Mouse (Mus musculus) megakaryocyte, embryonic 14.5 days (primary cell): Measurements from ENCODE around the gene Ache. TPM values are rescaled to one million over a fixed set of nuclear protein-coding genes. Genes with fewer than 3 reads are reported as not detected.

Source experiments
- H3K27me3 ChIP-seq: replicated peaks from 2 replicates; pipeline ENCODE3; 2012; ENCODE audit warnings: inconsistent platforms
- H3K36me3 ChIP-seq: replicated peaks from 2 replicates; pipeline ENCODE3; 2012; ENCODE audit warnings: low read length, inconsistent platforms, mixed read lengths
- H3K4me1 ChIP-seq: 2 replicates; pipeline ENCODE4 v1.6.1; 2012; ENCODE audit warnings: inconsistent platforms
- H3K4me3 ChIP-seq: replicated peaks from 2 replicates; pipeline ENCODE3; 2012; ENCODE audit warnings: moderate library complexity, mild to moderate bottlenecking, inconsistent platforms
- H3K9me3 ChIP-seq: 2 replicates; pipeline ENCODE4 v1.6.1; 2012; ENCODE audit warnings: inconsistent platforms
- FLI1 ChIP-seq: IDR thresholded peaks from 2 replicates; pipeline ENCODE4 v1.6.1; 2012; ENCODE audit warnings: low read length, inconsistent platforms, mixed read lengths
- GATA1 ChIP-seq: IDR thresholded peaks from 3 replicates; pipeline ENCODE4 v1.6.1; 2012; ENCODE audit warnings: mixed read lengths, low read length, inconsistent platforms, borderline replicate concordance
- polyA plus RNA-seq: library from polyadenylated mRNA; stranded (reverse); fragments of >175 nt; gene quantifications from 2 replicates; pipeline ENCODE4 v1.2.3, GENCODE M21; 2012; ENCODE audit warnings: low replicate concordance; ENCODE audit not compliant: insufficient read depth

Ache gene
- polyA plus RNA-seq, 1 experiment: 206 TPM

DNA sequence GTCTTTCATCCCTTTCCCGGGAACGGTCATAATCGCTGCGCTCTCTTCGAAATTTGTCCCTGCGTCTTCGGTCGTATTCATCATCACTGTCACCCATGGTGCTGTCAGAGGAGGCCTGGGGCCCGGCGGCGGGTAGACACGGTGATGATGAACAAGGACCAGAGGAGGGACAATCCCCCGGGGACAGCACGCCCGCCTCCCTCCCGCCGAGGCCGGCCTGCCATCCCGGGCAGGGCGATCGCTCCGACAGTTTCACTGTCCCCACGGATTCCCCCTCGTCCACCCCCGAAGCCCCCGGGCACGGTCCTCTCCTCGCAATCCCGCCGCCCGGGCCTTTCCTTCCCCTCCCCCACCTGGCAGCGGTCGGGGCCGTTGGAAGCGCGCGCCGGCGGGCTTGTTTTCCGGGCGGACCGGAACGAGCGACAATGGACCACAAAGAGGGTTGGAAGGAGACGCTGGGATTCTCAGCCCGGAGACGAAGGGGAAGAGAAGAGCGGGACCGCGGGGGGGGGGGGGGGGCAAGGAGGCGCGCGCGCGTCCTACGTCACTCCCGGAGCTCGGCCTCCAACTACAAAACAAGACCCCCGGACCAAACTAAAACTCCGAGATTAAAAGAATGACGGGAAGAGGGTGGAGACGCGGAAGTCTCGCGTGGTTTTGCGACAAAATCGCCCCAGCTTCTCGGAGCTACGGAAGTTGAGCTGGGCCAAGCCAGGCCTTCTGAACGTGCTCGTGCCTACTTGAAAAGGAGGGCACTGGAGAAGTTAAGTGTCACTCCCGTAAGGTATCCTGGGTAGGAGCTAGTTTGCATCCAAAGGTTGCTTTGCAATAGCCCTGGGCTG, 20.0 kb downstream of the Ache start, which contains the start of gene Srrt:
Srrt (minus strand) TSS at position 604 of the 842 bp plus-strand sequence.
- no peak for TF ChIP-seq GATA1
- TF ChIP-seq FLI1: no peak
- Histone ChIP-seq H3K9me3 (no peaks in the 10 kb centered on the region), H3K4me3 (peak within 1 kb of the TSS; percentile 96), H3K36me3 (peaks cover 71% of the 10 kb centered on the region), H3K4me1 (peaks cover 80% of the 10 kb centered on the region), H3K27me3 (no peaks in the 10 kb centered on the region)

DNA sequence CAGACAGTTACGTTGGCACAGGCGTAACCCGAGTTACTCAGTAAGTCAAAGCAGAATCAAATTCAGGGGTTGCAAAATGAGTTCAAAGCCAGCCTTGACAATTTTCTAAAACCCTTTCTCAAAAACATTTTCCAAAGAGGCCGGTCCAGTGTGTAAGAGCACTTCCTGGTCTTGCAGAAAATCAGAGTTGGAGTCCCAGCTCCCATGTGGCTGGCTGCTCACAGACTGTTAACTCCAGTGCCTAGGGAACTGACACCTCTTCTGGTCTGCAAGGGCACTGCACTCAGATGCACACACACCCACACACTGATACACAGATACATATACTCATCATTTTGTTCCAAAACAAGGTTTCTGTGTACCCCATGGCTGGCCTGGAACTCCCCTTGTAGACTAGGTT, 21.0 kb downstream of the Ache start:
- Histone ChIP-seq H3K4me3 (peak overlapping the region; percentile 96), H3K27me3 (no peaks in the 10 kb centered on the region), H3K36me3 (peaks cover 61% of the 10 kb centered on the region), H3K9me3 (no peaks in the 10 kb centered on the region), H3K4me1 (peaks cover 80% of the 10 kb centered on the region)
- TF ChIP-seq GATA1 (no peak), FLI1 (no peak)

DNA sequence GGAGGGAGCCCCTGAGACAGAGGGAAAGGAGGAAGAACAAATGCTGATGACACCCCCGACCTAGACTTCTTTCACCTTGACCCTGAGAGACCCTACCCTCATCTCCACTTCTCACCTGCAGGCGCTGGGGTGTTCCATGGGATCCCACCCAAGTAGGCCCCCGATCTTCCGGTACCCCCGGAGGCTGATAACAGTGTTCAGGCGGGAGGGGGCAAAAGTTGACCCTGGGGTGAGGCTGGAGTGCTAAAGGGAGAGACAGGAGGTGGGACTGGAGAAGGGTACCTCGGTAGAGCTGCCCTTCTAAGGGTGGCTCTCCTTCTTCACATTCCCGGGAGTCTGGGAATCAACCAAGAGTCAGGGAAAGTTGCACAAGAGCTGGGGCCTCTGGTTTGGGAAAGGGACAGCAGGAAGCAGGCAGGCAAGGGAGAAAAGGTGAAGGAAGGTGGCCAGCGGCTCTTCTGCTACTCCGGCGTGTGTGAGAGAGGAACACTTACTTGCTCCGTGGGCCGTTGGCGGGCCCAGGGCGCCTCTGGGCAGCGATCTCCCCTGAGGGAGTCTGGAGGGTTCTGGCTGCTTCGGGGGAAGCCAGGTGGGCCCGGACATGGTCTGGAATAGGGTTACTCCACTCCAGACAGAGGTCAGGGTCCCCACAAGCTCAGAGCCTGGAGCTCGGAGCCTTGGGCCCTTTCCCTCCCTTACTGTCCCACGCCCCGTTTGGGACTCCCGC, 26.3 kb downstream of the Ache start:
- Histone ChIP-seq H3K9me3 (no peaks in the 10 kb centered on the region), H3K4me1 (peaks cover 75% of the 10 kb centered on the region), H3K36me3 (peaks cover 64% of the 10 kb centered on the region), H3K27me3 (no peaks in the 10 kb centered on the region), H3K4me3 (peak overlapping the region; percentile 92)
- TF ChIP-seq GATA1: no peak
- TF ChIP-seq FLI1: no peak

DNA sequence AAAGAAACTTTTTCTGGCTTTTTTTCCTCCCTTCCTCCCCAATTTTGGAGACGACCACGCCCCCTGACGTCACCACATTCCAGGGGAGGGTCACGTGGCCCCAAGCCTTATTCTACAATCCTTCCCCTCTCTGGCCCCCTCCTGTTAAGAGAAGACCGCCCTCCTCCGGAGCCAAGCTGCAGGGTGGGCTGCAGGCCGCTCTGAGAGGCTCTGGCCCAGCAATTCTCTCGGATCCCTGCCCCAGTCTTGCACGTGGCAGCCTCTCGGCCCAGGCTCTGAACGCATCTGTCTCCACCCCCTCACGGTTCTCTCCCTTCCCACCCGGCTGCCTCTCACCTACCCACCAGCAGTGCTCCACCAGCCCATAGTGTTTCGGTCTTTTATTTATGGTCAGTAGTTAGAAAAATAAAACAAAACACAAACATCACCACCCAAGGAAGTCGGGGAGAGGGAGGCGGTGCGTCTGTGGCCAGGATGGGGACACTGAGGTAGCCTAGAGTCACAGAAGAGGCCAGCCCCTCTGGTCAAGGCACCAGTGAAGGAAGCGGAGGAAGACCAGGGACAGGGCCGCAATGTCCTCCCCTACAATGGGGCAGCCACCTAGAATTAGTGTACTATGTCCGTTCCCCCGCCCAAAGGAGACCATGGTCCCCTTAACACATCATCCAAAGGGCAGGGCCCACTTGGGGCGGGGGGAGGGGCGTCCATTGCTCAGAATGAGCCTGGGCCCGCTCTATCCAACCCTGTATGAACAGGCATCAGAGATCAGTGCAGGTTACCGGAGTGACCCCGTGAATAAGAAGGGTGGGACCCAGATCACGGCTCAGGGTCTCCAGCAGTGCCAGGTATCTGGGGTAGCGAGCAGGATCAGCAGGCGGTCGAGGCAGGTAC, 27.1 kb downstream of the Ache start, which contains the start of gene Trip6:
Trip6 (minus strand) TSS at position 212 of the 891 bp plus-strand sequence.
- peak within 1 kb of the TSS; percentile 92 for H3K4me3 ChIP-seq
- TF ChIP-seq GATA1 (no peak), FLI1 (no peak)
- H3K36me3 ChIP-seq: peaks cover 60% of the 10 kb centered on the region
- H3K27me3 ChIP-seq: no peaks in the 10 kb centered on the region
- H3K9me3 ChIP-seq: no peaks in the 10 kb centered on the region
- peaks cover 70% of the 10 kb centered on the region for H3K4me1 ChIP-seq

DNA sequence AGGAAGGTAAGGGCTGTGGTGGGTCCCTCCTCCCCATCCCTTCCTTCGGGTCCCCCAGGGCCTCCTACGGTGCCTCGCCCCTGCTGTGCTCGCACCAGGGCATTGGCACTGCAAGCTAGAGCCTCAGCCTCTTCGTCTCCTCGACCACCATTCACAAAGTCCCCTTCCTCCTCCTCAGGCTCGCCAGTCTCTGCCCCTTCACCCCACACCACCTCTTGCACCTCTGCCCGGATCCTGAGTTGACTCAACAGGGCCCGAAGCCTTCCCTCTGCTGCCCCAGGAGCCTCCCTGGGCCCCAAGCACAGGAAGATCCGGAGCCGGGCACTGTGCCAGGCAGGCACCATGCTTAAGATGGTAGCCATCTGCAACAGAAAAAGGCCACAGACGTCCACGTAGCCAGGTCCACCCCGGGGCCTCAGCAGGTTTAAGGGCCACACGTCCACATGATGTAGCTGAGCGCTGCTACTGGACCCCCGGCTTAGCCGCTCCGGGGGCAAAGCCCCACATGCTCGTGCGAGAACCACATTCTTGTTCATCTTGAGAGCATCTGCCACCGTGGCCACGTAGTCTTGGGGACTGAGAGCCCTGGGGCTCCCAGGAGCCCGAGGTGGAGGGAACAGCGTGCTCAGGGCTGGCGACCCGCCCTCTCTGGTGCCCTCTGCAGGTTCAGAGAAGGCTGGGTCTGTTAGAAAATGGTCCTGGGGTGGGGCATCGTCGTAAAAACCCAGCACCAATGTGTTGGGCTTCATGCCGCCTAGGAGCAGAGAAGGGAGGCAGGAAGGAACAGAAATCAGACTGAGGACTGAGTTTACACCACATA, 28.0 kb downstream of the Ache start:
- peaks cover 69% of the 10 kb centered on the region for H3K4me1 ChIP-seq
- no peaks in the 10 kb centered on the region for H3K27me3 ChIP-seq
- TF ChIP-seq GATA1 (no peak), FLI1 (no peak)
- no peak overlapping the region for H3K4me3 ChIP-seq
- no peaks in the 10 kb centered on the region for H3K9me3 ChIP-seq
- H3K36me3 ChIP-seq: peaks cover 59% of the 10 kb centered on the region

DNA sequence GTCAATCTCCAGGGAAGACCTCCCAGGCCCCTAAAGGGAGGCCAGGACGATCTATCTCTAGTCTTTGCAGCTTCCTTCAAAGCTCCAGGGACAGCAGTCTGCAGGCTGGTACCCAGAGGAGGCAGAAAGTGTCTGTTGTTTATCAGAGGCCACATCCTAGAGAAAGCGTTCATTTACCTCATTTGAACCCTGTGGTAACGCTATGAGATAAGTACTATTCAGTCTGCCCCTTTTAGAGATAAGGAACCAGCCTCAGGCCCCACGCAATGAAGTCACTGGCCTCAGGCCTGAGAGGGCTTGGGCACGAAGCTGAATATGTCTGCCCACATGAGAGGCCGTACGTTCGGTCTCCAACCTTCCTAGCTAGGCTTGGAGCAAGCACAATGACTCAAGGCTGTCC, 30.0 kb downstream of the Ache start:
- H3K9me3 ChIP-seq: no peaks in the 10 kb centered on the region
- peaks cover 60% of the 10 kb centered on the region for H3K36me3 ChIP-seq
- H3K4me3 ChIP-seq: no peak overlapping the region
- peaks cover 51% of the 10 kb centered on the region for H3K4me1 ChIP-seq
- no peaks in the 10 kb centered on the region for H3K27me3 ChIP-seq
- TF ChIP-seq GATA1: no peak
- no peak for TF ChIP-seq FLI1

DNA sequence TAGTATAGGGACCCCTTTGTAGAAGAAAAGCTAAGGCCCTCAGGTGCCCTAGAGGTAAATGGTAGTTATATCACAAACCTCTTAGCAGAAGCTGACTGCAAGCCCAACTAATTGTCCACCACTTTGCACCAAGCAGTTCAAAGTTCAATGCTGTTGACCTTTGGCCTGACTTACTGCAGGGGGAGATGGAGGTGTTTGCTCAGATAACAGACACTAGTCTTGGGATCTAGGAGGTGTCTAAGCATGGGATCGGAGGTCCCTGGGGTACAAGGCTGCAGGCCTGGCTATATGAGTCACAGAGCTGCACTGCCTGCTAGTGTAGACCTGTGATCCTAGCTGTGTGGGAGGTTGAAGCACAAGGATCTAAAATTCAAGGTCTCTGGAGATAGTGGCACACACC, 31.3 kb downstream of the Ache start:
- TF ChIP-seq GATA1: no peak
- TF ChIP-seq FLI1: no peak
- H3K27me3 ChIP-seq: no peaks in the 10 kb centered on the region
- peaks cover 39% of the 10 kb centered on the region for H3K4me1 ChIP-seq
- no peaks in the 10 kb centered on the region for H3K9me3 ChIP-seq
- no peak overlapping the region for H3K4me3 ChIP-seq
- peaks cover 71% of the 10 kb centered on the region for H3K36me3 ChIP-seq

DNA sequence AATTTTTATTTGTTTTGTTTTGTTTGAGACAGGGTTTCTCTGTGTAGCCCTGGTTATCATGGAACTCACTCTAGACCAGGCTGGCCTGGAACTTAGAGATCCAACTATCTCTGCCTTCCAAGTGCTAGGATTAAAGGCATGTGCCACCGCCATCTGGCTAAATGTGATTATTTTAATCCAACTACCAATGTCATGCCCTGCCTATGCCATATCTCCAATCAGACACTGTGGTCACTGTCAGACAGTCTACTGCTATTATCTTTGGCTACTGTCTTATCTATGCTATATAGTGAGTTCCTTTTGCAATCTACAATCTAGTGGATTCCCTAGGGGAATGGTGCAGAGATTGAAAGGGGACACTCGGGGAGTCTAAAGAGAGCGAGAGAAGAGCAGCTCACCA, 33.7 kb downstream of the Ache start:
- TF ChIP-seq GATA1 (no peak), FLI1 (no peak)
- Histone ChIP-seq H3K4me3 (no peak overlapping the region), H3K36me3 (peaks cover 76% of the 10 kb centered on the region), H3K9me3 (no peaks in the 10 kb centered on the region), H3K27me3 (no peaks in the 10 kb centered on the region), H3K4me1 (peaks cover 16% of the 10 kb centered on the region)
